Mouse (Mus musculus): ENCODE data around the gene Sema5b. TPM values are rescaled to one million over a fixed set of nuclear protein-coding genes. Genes with fewer than 3 reads are reported as not detected.

Sema5b gene
- polyA plus RNA-seq (2012; fragmentation: generic; extraction: Trizol): under 1 TPM in 1 of 2 experiments, not detected in 1; 0.02 TPM

GRCm38 (mm10) chr16:35541117-35541641, at the start of gene Sema5b:
Gene Sema5b, plus strand, starts transcription at chr16:35541145.

Other genes starting within 250 kb of the Sema5b start
- gene Sec22a, start 177.2 kb upstream of the Sema5b start, polyA plus RNA-seq (2012; fragmentation: generic; extraction: Trizol): 1 to 10 TPM; 2.3 to 10.0 TPM
- gene Pdia5, start 50.3 kb upstream of the Sema5b start, polyA plus RNA-seq (2012; fragmentation: generic; extraction: Trizol): 10 to 100 TPM in 1 of 2 experiments, 1 to 10 TPM in 1; 7.8 to 23.1 TPM
- 10 to 100 TPM in 1 of 2 experiments, 1 to 10 TPM in 1; 5.9 to 26.3 TPM for gene Dirc2, start 228.2 kb downstream of the Sema5b start, polyA plus RNA-seq (2012; fragmentation: generic; extraction: Trizol)
- gene Hspbap1, start 229.2 kb downstream of the Sema5b start, polyA plus RNA-seq (2012; fragmentation: generic; extraction: Trizol): 1 to 10 TPM; 3.9 to 5.5 TPM

Data from C3H10T1/2 (cell line).